Mouse (Mus musculus): ENCODE results near the gene Krcc1.

Gene Krcc1

DNA sequence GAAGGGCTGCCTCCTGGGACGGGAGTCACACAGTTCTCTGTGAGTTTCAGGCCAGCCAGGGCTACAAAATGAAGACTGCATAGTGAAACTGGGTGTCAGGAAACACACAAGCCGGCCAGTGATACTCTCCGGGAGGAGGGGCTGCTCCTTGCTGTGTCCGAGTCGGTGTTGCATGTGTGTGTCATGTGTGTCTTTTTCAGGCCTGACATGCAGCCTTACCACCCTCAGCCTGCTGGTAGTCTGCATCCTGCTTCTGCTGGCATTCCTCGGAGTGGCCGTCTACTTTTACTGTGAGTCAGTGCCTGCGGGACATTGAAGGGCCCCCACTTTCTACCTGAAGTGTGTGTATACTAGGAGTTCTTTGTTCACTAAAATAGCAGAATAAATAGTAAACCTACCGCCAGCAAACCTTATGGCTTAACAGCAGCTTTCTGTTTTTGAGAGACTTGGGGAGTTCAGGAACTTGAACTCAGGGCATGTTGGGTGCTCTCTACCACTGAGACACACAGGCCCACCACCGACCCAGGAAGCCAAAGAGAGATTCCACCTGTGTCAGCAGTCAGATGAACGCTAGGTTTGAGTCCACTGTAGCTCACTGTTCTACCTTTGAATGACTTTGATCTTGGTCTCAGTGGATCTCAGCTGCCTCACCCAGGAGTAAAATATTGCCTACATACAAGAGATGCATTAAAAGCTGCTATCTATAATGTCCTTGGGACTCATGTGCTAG lies 60.9 kb downstream of the Krcc1 start:
- DNase-seq (ENCODE audit: low read depth): no peak

- no peak for DNase-seq (ENCODE audit: low read depth)
These were observed 61.6 kb downstream of the Krcc1 start for GRCm38 (mm10) chr6:71333031-71333430.

DNA sequence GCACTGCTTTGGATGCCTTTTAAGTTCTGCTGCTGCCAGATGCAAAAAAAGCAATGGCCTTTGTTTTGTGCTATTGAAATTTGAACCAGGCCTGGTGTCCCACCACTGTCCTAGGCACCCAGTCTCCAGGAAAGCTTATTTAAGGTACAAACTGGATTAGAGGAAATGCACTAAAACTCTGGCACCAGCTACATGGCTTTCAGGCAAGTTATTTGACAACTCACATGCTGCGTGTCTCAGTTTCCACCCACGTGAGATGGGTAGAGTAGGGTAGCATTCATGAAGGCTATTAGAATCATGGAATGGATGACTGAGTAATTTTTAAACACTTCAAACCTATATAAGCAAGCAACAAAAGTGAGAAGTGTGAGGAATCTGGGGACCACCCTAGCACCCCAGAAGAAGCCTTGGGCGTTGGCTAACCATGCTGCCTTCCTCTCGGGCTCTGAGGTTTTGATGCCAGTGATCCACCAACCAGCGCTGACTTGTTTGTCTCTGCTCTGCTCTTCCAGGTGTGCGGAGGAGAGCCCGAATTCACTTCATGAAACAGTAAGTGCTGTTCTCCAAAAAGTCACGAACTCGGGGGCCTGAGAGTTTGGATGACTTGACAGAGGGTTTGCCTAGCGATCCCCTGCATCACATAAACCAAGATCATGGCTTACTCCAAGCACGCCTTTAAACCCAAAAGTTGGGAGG lies 62.2 kb downstream of the Krcc1 start:
- no peak for DNase-seq (ENCODE audit: low read depth)
